In genomic region chr2:158247852-158248251, GRCm38 (mm10) we compare ENCODE assay signal across 33 mouse cellular contexts. TPM values are rescaled to one million over a fixed set of nuclear protein-coding genes. Genes with fewer than 3 reads are reported as not detected.
DNase-seq lines count a peak whose midpoint lies in the region; ATAC-seq and TF ChIP-seq lines count a peak whose summit lies in the region.
"Had no signal": no experiment of that assay in that cellular context is flagged by ENCODE, and none has a peak within 500 bp of the region (broad histone marks: within the 10 kb centered on the region; RNA-seq: fewer than 3 reads in every experiment).

No protein-coding gene starts in this region.

- no peak overlapping the region for H3K9ac ChIP-seq in heart, adult 2 months (ENCODE audit: low read depth, low read length)
- H3K9ac ChIP-seq in heart, embryonic 11.5 days (ENCODE audit: low read depth, low read length) = no peak overlapping the region
- no peak overlapping the region for H3K9ac ChIP-seq in liver, postnatal 0 days (replicated peaks)
- no peak overlapping the region for H3K9ac ChIP-seq in stomach, embryonic 15.5 days
- H3K9ac ChIP-seq: embryonic facial prominence, embryonic 13.5 days; forebrain, embryonic 12.5 days; forebrain, embryonic 15.5 days; heart, embryonic 12.5 days; hindbrain, embryonic 12.5 days; hindbrain, embryonic 15.5 days had no signal

- no peak overlapping the region for H3K4me3 ChIP-seq in heart, adult 2 months
- no peak overlapping the region for H3K4me3 ChIP-seq in heart, embryonic 11.5 days (ENCODE audit: low read depth, low read length)
- no peak overlapping the region for H3K4me3 ChIP-seq in liver, postnatal 0 days (ENCODE audit: low read depth, low read length)
- no peak overlapping the region for H3K4me3 ChIP-seq in stomach, embryonic 15.5 days (replicated peaks)
- H3K4me3 ChIP-seq: embryonic facial prominence, embryonic 10.5 days; embryonic facial prominence, embryonic 13.5 days; erythroblast, embryonic 14.5 days; forebrain, embryonic 12.5 days; forebrain, embryonic 15.5 days; heart, embryonic 12.5 days; hindbrain, embryonic 12.5 days; hindbrain, embryonic 15.5 days had no signal

- H3K4me2 ChIP-seq in heart, embryonic 11.5 days = no peak overlapping the region
- H3K4me2 ChIP-seq in liver, postnatal 0 days (ENCODE audit: low read depth, low read length) = no peak overlapping the region
- H3K4me2 ChIP-seq in stomach, embryonic 15.5 days = no peak overlapping the region
- H3K4me2 ChIP-seq: embryonic facial prominence, embryonic 13.5 days; forebrain, embryonic 12.5 days; forebrain, embryonic 15.5 days; heart, embryonic 12.5 days; hindbrain, embryonic 12.5 days; hindbrain, embryonic 15.5 days had no signal

- no peak for TF ChIP-seq CTCF in heart, adult 2 months (IDR thresholded peaks at IDR 0.05)
- no peak for TF ChIP-seq CTCF in liver, postnatal 0 days (IDR thresholded peaks at IDR 0.05; ENCODE audit: low read depth)

- peak overlapping the region; percentile 56 for H3K27ac ChIP-seq in heart, adult 2 months
- no peak overlapping the region for H3K27ac ChIP-seq in heart, embryonic 11.5 days (ENCODE audit: low read depth, low read length)
- H3K27ac ChIP-seq in liver, postnatal 0 days (ENCODE audit: low read depth) = no peak overlapping the region
- 0 out of 2 replicates have a peak overlapping the region, but pooled peaks have one; percentile 44 for H3K27ac ChIP-seq in stomach, embryonic 15.5 days
- H3K27ac ChIP-seq: embryonic facial prominence, embryonic 10.5 days; embryonic facial prominence, embryonic 13.5 days; forebrain, embryonic 12.5 days; forebrain, embryonic 15.5 days; hindbrain, embryonic 12.5 days; hindbrain, embryonic 15.5 days had no signal

- DNase-seq in heart, adult 2 months = no peak
- DNase-seq in liver, postnatal 0 days = no peak
- DNase-seq in liver = no peak
- DNase-seq in retina, postnatal 1 day = no peak
- no peak for DNase-seq in left cerebral cortex, postnatal 36 days (ENCODE audit: low spot score in 2 of 2)
- DNase-seq: B cell, adult 2 months; cerebellum, adult 11 months; cerebellum, adult 8-10 months; cerebellum, postnatal 10 days; cerebellum, postnatal 36 days; embryo, embryonic 11 days had no signal

- no peaks in the 10 kb centered on the region for H3K9me3 ChIP-seq in heart, embryonic 11.5 days (replicated peaks; ENCODE audit: control insufficient read depth, low read length)
- no peaks in the 10 kb centered on the region for H3K9me3 ChIP-seq in liver, postnatal 0 days (ENCODE audit: low read length)
- H3K9me3 ChIP-seq in stomach, embryonic 15.5 days = no peaks in the 10 kb centered on the region
- H3K9me3 ChIP-seq: embryonic facial prominence, embryonic 10.5 days; embryonic facial prominence, embryonic 13.5 days; forebrain, embryonic 12.5 days; forebrain, embryonic 15.5 days; heart, embryonic 12.5 days; hindbrain, embryonic 12.5 days; hindbrain, embryonic 15.5 days had no signal

- intact Hi-C loops in heart, adult 2 months (cut with DNase I) = no loop called here
- intact Hi-C loops in left cerebral cortex, postnatal 36 days (cut with DNase I) = no loop called here

- no peaks in the 10 kb centered on the region for H3K79me2 ChIP-seq in heart, adult 2 months (replicated peaks; ENCODE audit: control insufficient read depth, insufficient read depth, low read length)

- H3K27me3 ChIP-seq in heart, adult 2 months (ENCODE audit: control insufficient read depth, insufficient read depth, low read length) = no peaks in the 10 kb centered on the region
- H3K27me3 ChIP-seq in heart, embryonic 11.5 days (ENCODE audit: control insufficient read depth, insufficient read depth, low read length) = no peaks in the 10 kb centered on the region
- H3K27me3 ChIP-seq in liver, postnatal 0 days (ENCODE audit: insufficient read depth, low read length) = no peaks in the 10 kb centered on the region
- no peaks in the 10 kb centered on the region for H3K27me3 ChIP-seq in stomach, embryonic 15.5 days (replicated peaks)
- H3K27me3 ChIP-seq: embryonic facial prominence, embryonic 13.5 days; forebrain, embryonic 12.5 days; forebrain, embryonic 15.5 days; heart, embryonic 12.5 days; hindbrain, embryonic 12.5 days; hindbrain, embryonic 15.5 days had no signal

- 64% methylated on average over 6 of the region's 6 CpGs for WGBS in heart, adult 2 months
- WGBS in heart, embryonic 11.5 days (ENCODE audit: insufficient replicate concordance) = 77% methylated on average over 6 of the region's 6 CpGs
- WGBS in liver, postnatal 0 days (ENCODE audit: insufficient replicate concordance) = 58% methylated on average over 6 of the region's 6 CpGs
- WGBS in stomach, embryonic 15.5 days = 70% methylated on average over 6 of the region's 6 CpGs

- ATAC-seq in heart, embryonic 11.5 days (replicated peaks; ENCODE audit: insufficient number of reproducible peaks, low FRiP score, low TSS enrichment) = no peak
- 0 out of 2 replicates have a peak, but pooled peaks have one; percentile 27 for ATAC-seq in liver, postnatal 0 days
- no peak for ATAC-seq in stomach, embryonic 15.5 days (ENCODE audit: insufficient read depth, low FRiP score, low read depth)
- ATAC-seq: CD4-positive, CD25-positive, alpha-beta regulatory T cell, adult 4 months; forebrain, embryonic 15.5 days had no signal

- no peak for TF ChIP-seq EP300 in heart, adult 2 months (IDR thresholded peaks at IDR 0.05; ENCODE audit: insufficient read depth, low read depth, low read length)
- TF ChIP-seq EP300 in liver, postnatal 0 days (IDR thresholded peaks at IDR 0.05; ENCODE audit: low read depth) = no peak

- no peaks in the 10 kb centered on the region for H3K36me3 ChIP-seq in heart, adult 2 months (ENCODE audit: control insufficient read depth, insufficient read depth, low read length)
- H3K36me3 ChIP-seq in heart, embryonic 11.5 days (ENCODE audit: control insufficient read depth, insufficient read depth, low read length) = no peaks in the 10 kb centered on the region
- no peaks in the 10 kb centered on the region for H3K36me3 ChIP-seq in liver, postnatal 0 days (replicated peaks; ENCODE audit: insufficient read depth, low read length)
- no peaks in the 10 kb centered on the region for H3K36me3 ChIP-seq in stomach, embryonic 15.5 days
- H3K36me3 ChIP-seq: embryonic facial prominence, embryonic 10.5 days; embryonic facial prominence, embryonic 13.5 days; forebrain, embryonic 12.5 days; forebrain, embryonic 15.5 days; heart, embryonic 12.5 days; hindbrain, embryonic 12.5 days; hindbrain, embryonic 15.5 days had no signal

- H3K4me1 ChIP-seq in heart, adult 2 months (ENCODE audit: control insufficient read depth, insufficient read depth, low read length) = peaks cover 4% of the 10 kb centered on the region
- peaks cover 17% of the 10 kb centered on the region for H3K4me1 ChIP-seq in heart, embryonic 11.5 days (ENCODE audit: control insufficient read depth, insufficient read depth, low read length)
- H3K4me1 ChIP-seq in liver, postnatal 0 days (ENCODE audit: insufficient read depth) = peaks cover 7% of the 10 kb centered on the region; the same call in 1 of the 2 replicates
- H3K4me1 ChIP-seq in stomach, embryonic 15.5 days = no peaks in the 10 kb centered on the region
- H3K4me1 ChIP-seq: embryonic facial prominence, embryonic 13.5 days; forebrain, embryonic 12.5 days; forebrain, embryonic 15.5 days; hindbrain, embryonic 12.5 days had no signal

- TF ChIP-seq POLR2A in heart, adult 2 months (IDR thresholded peaks at IDR 0.05; ENCODE audit: insufficient read depth, low read depth, low read length) = no peak

RNA-seq across cellular contexts. Expression of gene Bpi, which starts 10.0 kb away (rescaled TPM):
- total RNA-seq in heart, adult 2 months (2021) = under 1 TPM in 1 of 2 experiments, not detected in 1; 0.13 TPM
- polyA plus RNA-seq in heart, adult 2 months (2012; rRNA removed) = not detected in 2 replicates
- not detected in 2 replicates for polyA plus RNA-seq in heart, embryonic 11.5 days (2014; fragmentation: Nextera tagmentation; extraction: Ambion mirVana)
- not detected in 2 replicates for polyA plus RNA-seq in liver, postnatal 0 days (2015; fragmentation: Nextera tagmentation; extraction: Ambion mirVana)
- polyA plus RNA-seq in stomach, embryonic 15.5 days (2015; fragmentation: Nextera tagmentation; extraction: Ambion mirVana) = not detected in 2 replicates
- not detected for total RNA-seq in left cerebral cortex, postnatal 36 days (2021)
- total RNA-seq: adrenal gland, adult 2 months; adrenal gland, postnatal 14 days; adrenal gland, postnatal 4 days; gastrocnemius, postnatal 14 days; gastrocnemius, postnatal 4 days; heart, postnatal 25 days; hematopoietic stem cell, adult 5-6 weeks; MEL had no signal
- polyA plus RNA-seq: adrenal gland, adult 2 months; CD4-positive, CD25-positive, alpha-beta regulatory T cell, adult 4 months; cortical plate, adult 2 months; embryonic facial prominence, embryonic 10.5 days; embryonic facial prominence, embryonic 13.5 days; erythroblast, embryonic 14.5 days; forebrain, embryonic 12.5 days; forebrain, embryonic 15.5 days; heart, embryonic 12.5 days; heart, postnatal 0 days; hindbrain, embryonic 12.5 days; hindbrain, embryonic 15.5 days; intestine, embryonic 14.5 days had no signal

RNA-seq across cellular contexts. Expression of gene D630003M21Rik, which starts 18.8 kb away (rescaled TPM):
- total RNA-seq in heart, adult 2 months (2021) = 1 to 10 TPM; 4.6 to 6.7 TPM
- polyA plus RNA-seq in heart, adult 2 months (2012; rRNA removed) = 6.6 and 9.7 TPM in 2 replicates
- polyA plus RNA-seq in heart, embryonic 11.5 days (2014; fragmentation: Nextera tagmentation; extraction: Ambion mirVana) = 0.37 and 0.57 TPM in 2 replicates
- polyA plus RNA-seq in liver, postnatal 0 days (2015; fragmentation: Nextera tagmentation; extraction: Ambion mirVana) = 0.64 and 0.67 TPM in 2 replicates
- polyA plus RNA-seq in stomach, embryonic 15.5 days (2015; fragmentation: Nextera tagmentation; extraction: Ambion mirVana) = 3.8 TPM in 2 replicates
- 1 to 10 TPM; 3.5 TPM for total RNA-seq in left cerebral cortex, postnatal 36 days (2021)
- total RNA-seq: hematopoietic stem cell, adult 5-6 weeks; MEL had no signal
- polyA plus RNA-seq: CD4-positive, CD25-positive, alpha-beta regulatory T cell, adult 4 months had no signal

RNA-seq across cellular contexts. Expression of gene Lbp, which starts 58.4 kb away (rescaled TPM):
- 1 to 10 TPM; 5.0 to 6.4 TPM for total RNA-seq in heart, adult 2 months (2021)
- polyA plus RNA-seq in heart, adult 2 months (2012; rRNA removed) = 22.4 and 27.1 TPM in 2 replicates
- 9.2 and 10.1 TPM in 2 replicates for polyA plus RNA-seq in heart, embryonic 11.5 days (2014; fragmentation: Nextera tagmentation; extraction: Ambion mirVana)
- polyA plus RNA-seq in liver, postnatal 0 days (2015; fragmentation: Nextera tagmentation; extraction: Ambion mirVana) = 167 and 193 TPM in 2 replicates
- polyA plus RNA-seq in stomach, embryonic 15.5 days (2015; fragmentation: Nextera tagmentation; extraction: Ambion mirVana) = 6.0 and 8.2 TPM in 2 replicates
- total RNA-seq in left cerebral cortex, postnatal 36 days (2021) = 1 to 10 TPM; 1.6 to 2.2 TPM
- total RNA-seq: MEL had no signal

Comparison
In these comparisons a context has a peak if more than half of its experiments do, and no peak if none do; other contexts are left out.
1. H3K27ac ChIP-seq: peak in heart, adult 2 months (single experiment) and stomach, embryonic 15.5 days (single experiment); none in heart, embryonic 11.5 days (single experiment) and liver, postnatal 0 days (single experiment).